Mouse (Mus musculus): ENCODE measurements around the gene Il1rl1.

Gene Il1rl1

GRCm38 (mm10) chr1:40428910-40429675 is at the start of gene Il1rl1:
TSS of gene Il1rl1 (plus strand) at chr1:40429570.
- no peak for DNase-seq

- DNase-seq, result peak in 1 of 2 experiments; percentile 20
Observed at GRCm38 (mm10) chr1:40380111-40380510, 49.3 kb upstream of the Il1rl1 start.

GRCm38 (mm10) chr1:40380990-40381389 is 48.4 kb upstream of the Il1rl1 start:
- no peak for DNase-seq

GRCm38 (mm10) chr1:40382841-40383240 is 46.5 kb upstream of the Il1rl1 start:
- DNase-seq, result no peak

- no peak for DNase-seq
Observed at GRCm38 (mm10) chr1:40384931-40385545, 44.3 kb upstream of the Il1rl1 start.

- DNase-seq, result no peak
Observed at GRCm38 (mm10) chr1:40391374-40391773, 38.0 kb upstream of the Il1rl1 start.

GRCm38 (mm10) chr1:40392535-40392934 is 36.8 kb upstream of the Il1rl1 start:
- DNase-seq, result no peak

- DNase-seq, result no peak
Observed at GRCm38 (mm10) chr1:40393214-40393613, 36.2 kb upstream of the Il1rl1 start.

GRCm38 (mm10) chr1:40399639-40400038 is 29.7 kb upstream of the Il1rl1 start:
- no peak for DNase-seq

GRCm38 (mm10) chr1:40404682-40405081 is 24.7 kb upstream of the Il1rl1 start:
- no peak for DNase-seq

- DNase-seq, result no peak
Observed at GRCm38 (mm10) chr1:40409882-40410281, 19.5 kb upstream of the Il1rl1 start.

- DNase-seq, result no peak
Observed at GRCm38 (mm10) chr1:40413039-40413438, 16.3 kb upstream of the Il1rl1 start.

GRCm38 (mm10) chr1:40414276-40414675 is 15.1 kb upstream of the Il1rl1 start:
- DNase-seq, result no peak

- DNase-seq, result no peak
Observed at GRCm38 (mm10) chr1:40414863-40415656, 14.3 kb upstream of the Il1rl1 start.

GRCm38 (mm10) chr1:40417034-40417433 is 12.3 kb upstream of the Il1rl1 start:
- DNase-seq, result no peak

- DNase-seq, result no peak
Observed at GRCm38 (mm10) chr1:40418512-40418911, 10.9 kb upstream of the Il1rl1 start.

GRCm38 (mm10) chr1:40423892-40424291 is 5.5 kb upstream of the Il1rl1 start:
- DNase-seq, result no peak

GRCm38 (mm10) chr1:40427270-40427669 is 2.1 kb upstream of the Il1rl1 start:
- no peak for DNase-seq

- no peak for DNase-seq
Observed at GRCm38 (mm10) chr1:40427901-40428300, 1.5 kb upstream of the Il1rl1 start.

- no peak for DNase-seq
Observed at GRCm38 (mm10) chr1:40430143-40430834, 919 bp downstream of the Il1rl1 start.

- no peak for DNase-seq
Observed at GRCm38 (mm10) chr1:40432169-40432568, 2.8 kb downstream of the Il1rl1 start.

GRCm38 (mm10) chr1:40435936-40436335 is 6.6 kb downstream of the Il1rl1 start:
- DNase-seq, result no peak

GRCm38 (mm10) chr1:40437340-40437739 is 8.0 kb downstream of the Il1rl1 start:
- DNase-seq, result no peak
